Comparison of ENCODE assay signal across 10 mouse cellular contexts in the genomic region with DNA sequence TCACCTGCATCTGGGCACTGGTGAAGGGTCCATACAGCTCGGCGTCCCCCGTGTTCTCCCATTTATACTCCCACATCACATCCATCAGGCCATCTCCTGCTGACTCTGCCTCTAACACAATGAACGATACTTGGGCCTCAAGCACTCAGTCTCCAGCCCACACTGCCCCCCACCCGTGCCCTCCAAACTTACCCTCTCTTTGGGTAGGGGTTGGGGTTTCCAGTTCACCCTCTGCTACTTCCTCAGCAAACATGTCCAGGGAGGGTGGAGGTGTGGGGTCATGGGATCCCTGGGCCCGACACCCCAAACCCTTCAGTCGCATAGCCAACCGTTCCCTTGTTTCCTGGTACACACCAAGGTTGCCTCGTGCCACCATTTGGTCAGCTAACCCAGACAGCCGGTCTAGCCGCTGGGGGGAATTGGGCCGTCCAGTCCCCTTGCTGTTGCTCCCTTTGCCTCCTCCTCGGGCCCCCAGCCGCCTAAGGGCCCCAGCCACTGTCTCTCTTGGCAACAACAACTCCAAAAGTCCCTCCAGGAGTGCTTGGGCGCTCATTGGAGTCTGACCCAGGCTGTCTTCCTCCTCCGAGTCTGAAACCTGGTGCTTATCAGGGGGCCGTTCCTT. TPM values are rescaled to one million over a fixed set of nuclear protein-coding genes. Genes with fewer than 3 reads are reported as not detected.
DNase-seq lines count a peak whose midpoint lies in the region; ATAC-seq and TF ChIP-seq lines count a peak whose summit lies in the region.
"Had no signal": no experiment of that assay in that cellular context is flagged by ENCODE, and none has a peak within 500 bp of the region (broad histone marks: within the 10 kb centered on the region; RNA-seq: fewer than 3 reads in every experiment).

No protein-coding gene starts in this region.

- ATAC-seq in kidney, postnatal 0 days (replicated peaks; ENCODE audit: low FRiP score, low read depth): no peak
- ATAC-seq in embryonic facial prominence, embryonic 15.5 days (ENCODE audit: insufficient number of reproducible peaks, low FRiP score, low TSS enrichment, low read depth): no peak
- ATAC-seq in intestine, embryonic 14.5 days (replicated peaks; ENCODE audit: low FRiP score, low TSS enrichment, low read depth): no peak
- ATAC-seq in midbrain, embryonic 16.5 days: no peak

- 81% methylated on average over 17 of the region's 17 CpGs for WGBS in kidney, postnatal 0 days
- WGBS in embryonic facial prominence, embryonic 15.5 days: 93% methylated on average over 17 of the region's 17 CpGs
- WGBS in intestine, embryonic 14.5 days: 88% methylated on average over 17 of the region's 17 CpGs
- WGBS in midbrain, embryonic 16.5 days: 95% methylated on average over 17 of the region's 17 CpGs

- H3K4me2 ChIP-seq in kidney, postnatal 0 days (ENCODE audit: low read length): peak overlapping the region; percentile 73; the same call in 1 of the 2 replicates
- H3K4me2 ChIP-seq in embryonic facial prominence, embryonic 15.5 days (replicated peaks): peak overlapping the region; percentile 73
- peak overlapping the region; percentile 75 for H3K4me2 ChIP-seq in intestine, embryonic 14.5 days (ENCODE audit: low read length)
- peak overlapping the region; percentile 91; the same call in 1 of the 2 replicates for H3K4me2 ChIP-seq in midbrain, embryonic 16.5 days (ENCODE audit: low read length)

- H3K27me3 ChIP-seq in kidney, postnatal 0 days (ENCODE audit: insufficient read depth, low read length): no peaks in the 10 kb centered on the region
- no peaks in the 10 kb centered on the region for H3K27me3 ChIP-seq in embryonic facial prominence, embryonic 15.5 days
- no peaks in the 10 kb centered on the region for H3K27me3 ChIP-seq in intestine, embryonic 14.5 days (replicated peaks; ENCODE audit: control insufficient read depth, insufficient read depth, low read length)
- H3K27me3 ChIP-seq in midbrain, embryonic 16.5 days (ENCODE audit: control insufficient read depth, insufficient read depth, low read depth, low read length): no peaks in the 10 kb centered on the region

- H3K36me3 ChIP-seq in kidney, postnatal 0 days (ENCODE audit: insufficient read depth, low read length): peaks cover 37% of the 10 kb centered on the region
- H3K36me3 ChIP-seq in embryonic facial prominence, embryonic 15.5 days: peaks cover 70% of the 10 kb centered on the region
- H3K36me3 ChIP-seq in intestine, embryonic 14.5 days (ENCODE audit: control insufficient read depth, insufficient read depth, low read length): peaks cover 64% of the 10 kb centered on the region
- peaks cover 24% of the 10 kb centered on the region for H3K36me3 ChIP-seq in midbrain, embryonic 16.5 days (ENCODE audit: control insufficient read depth, insufficient read depth, low read length)

- no peak overlapping the region for H3K27ac ChIP-seq in kidney, postnatal 0 days
- H3K27ac ChIP-seq in embryonic facial prominence, embryonic 15.5 days (replicated peaks): no peak overlapping the region
- H3K27ac ChIP-seq in intestine, embryonic 14.5 days (ENCODE audit: low read depth): no peak overlapping the region
- no peak overlapping the region for H3K27ac ChIP-seq in midbrain, embryonic 16.5 days (ENCODE audit: low read length)

- no peaks in the 10 kb centered on the region for H3K9me3 ChIP-seq in kidney, postnatal 0 days (replicated peaks; ENCODE audit: low read length)
- H3K9me3 ChIP-seq in embryonic facial prominence, embryonic 15.5 days (replicated peaks): no peaks in the 10 kb centered on the region
- H3K9me3 ChIP-seq in intestine, embryonic 14.5 days (ENCODE audit: control insufficient read depth, low read length): no peaks in the 10 kb centered on the region
- H3K9me3 ChIP-seq in midbrain, embryonic 16.5 days (replicated peaks; ENCODE audit: control insufficient read depth, low read length, poor library complexity, severe bottlenecking): no peaks in the 10 kb centered on the region

- H3K9ac ChIP-seq in kidney, postnatal 0 days (ENCODE audit: low read depth, low read length): peak overlapping the region; percentile 61; the same call in 1 of the 2 replicates
- H3K9ac ChIP-seq in embryonic facial prominence, embryonic 15.5 days: no peak overlapping the region
- no peak overlapping the region for H3K9ac ChIP-seq in intestine, embryonic 14.5 days (ENCODE audit: low read length)
- no peak overlapping the region for H3K9ac ChIP-seq in midbrain, embryonic 16.5 days (ENCODE audit: low read depth, low read length)

- no peak for DNase-seq in kidney, postnatal 0 days (ENCODE audit: low spot score)
- no peak for DNase-seq in kidney, adult 8-10 months
- DNase-seq in intestine, embryonic 14.5 days (ENCODE audit: low spot score): no peak
- DNase-seq in thymus, postnatal 25 days: no peak
- DNase-seq in gastrocnemius, postnatal 4 days (ENCODE audit: low spot score in 2 of 2): no peak
- DNase-seq: cerebellum, postnatal 36 days; lung, adult 2 months; right cerebral cortex, adult 18-20 months had no signal

- H3K4me3 ChIP-seq in kidney, postnatal 0 days (replicated peaks; ENCODE audit: low read depth, low read length): peak overlapping the region; percentile 53; the same call in 1 of the 2 replicates
- H3K4me3 ChIP-seq in embryonic facial prominence, embryonic 15.5 days (replicated peaks): peak overlapping the region; percentile 89; the same call in 1 of the 2 replicates
- no peak overlapping the region for H3K4me3 ChIP-seq in intestine, embryonic 14.5 days (ENCODE audit: low read depth, low read length)
- no peak overlapping the region for H3K4me3 ChIP-seq in midbrain, embryonic 16.5 days (ENCODE audit: low read depth, low read length)

- no peak for TF ChIP-seq CTCF in kidney, postnatal 0 days (IDR thresholded peaks at IDR 0.05; ENCODE audit: low read depth)

- peaks cover 20% of the 10 kb centered on the region for H3K4me1 ChIP-seq in kidney, postnatal 0 days (replicated peaks; ENCODE audit: insufficient read depth, low read length)
- peaks cover 27% of the 10 kb centered on the region for H3K4me1 ChIP-seq in embryonic facial prominence, embryonic 15.5 days
- peaks cover 14% of the 10 kb centered on the region for H3K4me1 ChIP-seq in intestine, embryonic 14.5 days (replicated peaks; ENCODE audit: control insufficient read depth, insufficient read depth, low read length)
- peaks cover 18% of the 10 kb centered on the region for H3K4me1 ChIP-seq in midbrain, embryonic 16.5 days (ENCODE audit: control insufficient read depth, insufficient read depth, low read length)

RNA-seq across cellular contexts. Expression of a gene that starts 1.7 kb away (rescaled TPM):
- 42.8 and 47.7 TPM in 2 replicates for polyA plus RNA-seq in kidney, postnatal 0 days (2015; fragmentation: Nextera tagmentation; extraction: Ambion mirVana)
- 56.4 and 61.8 TPM in 2 replicates for polyA plus RNA-seq in embryonic facial prominence, embryonic 15.5 days (2015; fragmentation: Nextera tagmentation; extraction: Ambion mirVana)
- 44.4 and 46.9 TPM in 2 replicates for polyA plus RNA-seq in intestine, embryonic 14.5 days (2014; fragmentation: Nextera tagmentation; extraction: Ambion mirVana)
- 76.1 and 85.7 TPM in 2 replicates for polyA plus RNA-seq in midbrain, embryonic 16.5 days (2015; fragmentation: Nextera tagmentation; extraction: Ambion mirVana)
- 10 to 100 TPM; 47.4 to 55.9 TPM for total RNA-seq in gastrocnemius, postnatal 4 days (2021)

RNA-seq across cellular contexts. Expression of a gene that starts 14.1 kb away (rescaled TPM):
- polyA plus RNA-seq in kidney, postnatal 0 days (2015; fragmentation: Nextera tagmentation; extraction: Ambion mirVana): 14.9 and 16.9 TPM in 2 replicates
- 29.4 and 32.5 TPM in 2 replicates for polyA plus RNA-seq in embryonic facial prominence, embryonic 15.5 days (2015; fragmentation: Nextera tagmentation; extraction: Ambion mirVana)
- 21.3 and 21.4 TPM in 2 replicates for polyA plus RNA-seq in intestine, embryonic 14.5 days (2014; fragmentation: Nextera tagmentation; extraction: Ambion mirVana)
- 30.7 and 31.2 TPM in 2 replicates for polyA plus RNA-seq in midbrain, embryonic 16.5 days (2015; fragmentation: Nextera tagmentation; extraction: Ambion mirVana)
- total RNA-seq in gastrocnemius, postnatal 4 days (2021): 10 to 100 TPM; 48.0 to 51.7 TPM

RNA-seq across cellular contexts. Expression of a gene that starts 14.6 kb away (rescaled TPM):
- 2.9 and 4.7 TPM in 2 replicates for polyA plus RNA-seq in kidney, postnatal 0 days (2015; fragmentation: Nextera tagmentation; extraction: Ambion mirVana)
- polyA plus RNA-seq in embryonic facial prominence, embryonic 15.5 days (2015; fragmentation: Nextera tagmentation; extraction: Ambion mirVana): 585 and 767 TPM in 2 replicates
- polyA plus RNA-seq in intestine, embryonic 14.5 days (2014; fragmentation: Nextera tagmentation; extraction: Ambion mirVana): 10.8 and 12.9 TPM in 2 replicates
- 2.8 and 4.8 TPM in 2 replicates for polyA plus RNA-seq in midbrain, embryonic 16.5 days (2015; fragmentation: Nextera tagmentation; extraction: Ambion mirVana)
- over 10,000 TPM; 28,893 to 32,257 TPM for total RNA-seq in gastrocnemius, postnatal 4 days (2021)

RNA-seq across cellular contexts. Expression of a gene that starts 38.7 kb away (rescaled TPM):
- 22.3 and 25.1 TPM in 2 replicates for polyA plus RNA-seq in kidney, postnatal 0 days (2015; fragmentation: Nextera tagmentation; extraction: Ambion mirVana)
- polyA plus RNA-seq in embryonic facial prominence, embryonic 15.5 days (2015; fragmentation: Nextera tagmentation; extraction: Ambion mirVana): 41.3 and 42.5 TPM in 2 replicates
- 16.8 and 18.5 TPM in 2 replicates for polyA plus RNA-seq in intestine, embryonic 14.5 days (2014; fragmentation: Nextera tagmentation; extraction: Ambion mirVana)
- 48.7 and 54.9 TPM in 2 replicates for polyA plus RNA-seq in midbrain, embryonic 16.5 days (2015; fragmentation: Nextera tagmentation; extraction: Ambion mirVana)
- 1 to 10 TPM; 9.0 to 9.8 TPM for total RNA-seq in gastrocnemius, postnatal 4 days (2021)

RNA-seq across cellular contexts. Expression of a gene that starts 38.8 kb away (rescaled TPM):
- polyA plus RNA-seq in kidney, postnatal 0 days (2015; fragmentation: Nextera tagmentation; extraction: Ambion mirVana): 16.7 and 20.5 TPM in 2 replicates
- polyA plus RNA-seq in embryonic facial prominence, embryonic 15.5 days (2015; fragmentation: Nextera tagmentation; extraction: Ambion mirVana): 22.4 and 23.9 TPM in 2 replicates
- polyA plus RNA-seq in intestine, embryonic 14.5 days (2014; fragmentation: Nextera tagmentation; extraction: Ambion mirVana): 12.9 and 14.4 TPM in 2 replicates
- 14.3 and 15.5 TPM in 2 replicates for polyA plus RNA-seq in midbrain, embryonic 16.5 days (2015; fragmentation: Nextera tagmentation; extraction: Ambion mirVana)
- total RNA-seq in gastrocnemius, postnatal 4 days (2021): 1 to 10 TPM; 7.4 to 7.6 TPM

Comparison
In these comparisons a context has a peak if more than half of its experiments do, and no peak if none do; other contexts are left out.
1. H3K4me3 ChIP-seq: peak in kidney, postnatal 0 days (single experiment) and embryonic facial prominence, embryonic 15.5 days (single experiment); none in intestine, embryonic 14.5 days (single experiment) and midbrain, embryonic 16.5 days (single experiment).
2. RNA of a gene that starts 14.6 kb away (polyA plus RNA-seq): 585 to 767 TPM in embryonic facial prominence, embryonic 15.5 days; 10.8 to 12.9 TPM in intestine, embryonic 14.5 days, 2.9 to 4.7 TPM in kidney, postnatal 0 days and 2.8 to 4.8 TPM in midbrain, embryonic 16.5 days; every median in the first group is over 10 times any median in the second.
3. Peak in every context shown above with its lines, with median percentiles within 50 percentile points of each other: H3K4me2 ChIP-seq.